Mouse (Mus musculus) macrophage (primary cell): ENCODE results near the gene Nfu1. TPM values are rescaled to one million over a fixed set of nuclear protein-coding genes. Genes with fewer than 3 reads are reported as not detected.

Experiments used
- H3K27ac ChIP-seq: fragments of 350-480 bp; formaldehyde crosslinking; 2 replicates; pipeline ENCODE4 v1.9.0; 2021
- H3K36me3 ChIP-seq: fragments of 350-480 bp; formaldehyde crosslinking; 2 replicates; pipeline ENCODE4 v1.9.0; 2021; ENCODE audit errors: inconsistent target
- H3K4me3 ChIP-seq: fragments of 350-480 bp; formaldehyde crosslinking; 2 replicates; pipeline ENCODE4 v1.9.0; 2021; ENCODE audit errors: inconsistent target
- H3K79me2 ChIP-seq: fragments of 350-480 bp; formaldehyde crosslinking; 2 replicates; pipeline ENCODE4 v1.9.0; 2021; ENCODE audit errors: inconsistent target
- WGBS: methylation state at CpG from one replicate; pipeline ENCODE4 v1.1.7; 2026; ENCODE audit warnings: inconsistent platforms; ENCODE audit not compliant: missing documents; 5-methylcytosine and 5-hydroxymethylcytosine counted together
- polyA plus RNA-seq: library from polyadenylated mRNA; stranded (reverse); fragments of 250-400 nt; gene quantifications from 3 replicates; pipeline ENCODE4 v1.2.4, GENCODE M21; 2018; ENCODE audit warnings: inconsistent platforms

Nfu1 gene
- polyA plus RNA-seq, 1 experiment from 2014 or later = 127 TPM

- no peak overlapping the region for H3K27ac ChIP-seq
- WGBS = 91% methylated on average over 4 of the region's 4 CpGs
- H3K79me2 ChIP-seq = no peaks in the 10 kb centered on the region
- H3K4me3 ChIP-seq = no peak overlapping the region
- H3K36me3 ChIP-seq = peaks cover 23% of the 10 kb centered on the region; the same call in 1 of the 2 replicates
Observed at GRCm38 (mm10) chr6:87072759-87073158, 63.7 kb downstream of the Nfu1 start.

- H3K36me3 ChIP-seq = peaks cover 23% of the 10 kb centered on the region; the same call in 1 of the 2 replicates
- no peak overlapping the region for H3K27ac ChIP-seq
- H3K4me3 ChIP-seq = no peak overlapping the region
- H3K79me2 ChIP-seq = no peaks in the 10 kb centered on the region
- 10% methylated on average over 2 of the region's 3 CpGs for WGBS
Observed at GRCm38 (mm10) chr6:87075092-87075685, 66.2 kb downstream of the Nfu1 start.

Other genes with a start within 250 kb of the Nfu1 start
- gene Anxa4, start 215.7 kb upstream of the Nfu1 start, polyA plus RNA-seq = 355 to 520 TPM (median 453 TPM) in 3 replicates
- 14.9 to 27.6 TPM (median 23.2 TPM) in 3 replicates for gene Aak1, start 159.7 kb upstream of the Nfu1 start, polyA plus RNA-seq
- gene Gfpt1, start 33.6 kb downstream of the Nfu1 start, polyA plus RNA-seq = 20.5 to 30.0 TPM (median 23.5 TPM) in 3 replicates
- gene D6Ertd527e, start 95.5 kb downstream of the Nfu1 start, polyA plus RNA-seq = 0.20 TPM in 1 of 3 replicates, not detected in the others